Mouse (Mus musculus): ENCODE results near the gene Adad1. TPM values are rescaled to one million over a fixed set of nuclear protein-coding genes. Genes with fewer than 3 reads are reported as not detected.

Adad1 gene
- polyA plus RNA-seq (2014; fragmentation: Nextera tagmentation; extraction: Ambion mirVana), result not detected in 2 replicates

- Histone ChIP-seq H3K9me3 (ENCODE audit: control insufficient read depth, low read length) (peaks cover 4% of the 10 kb centered on the region; the same call in 1 of the 2 replicates), H3K9ac (ENCODE audit: low read length) (no peak within 1 kb of the TSS), H3K4me2 (ENCODE audit: low read depth, low read length, severe bottlenecking) (0 out of 2 replicates have a peak within 1 kb of the TSS, but pooled peaks have one; percentile 18), H3K4me1 (replicated peaks; ENCODE audit: control insufficient read depth, insufficient read depth, low read length) (no peaks in the 10 kb centered on the region), H3K27ac (ENCODE audit: low read depth, low read length) (no peak within 1 kb of the TSS), H3K27me3 (ENCODE audit: control insufficient read depth, insufficient read depth, low read length) (no peaks in the 10 kb centered on the region), H3K4me3 (ENCODE audit: low read depth, low read length) (no peak within 1 kb of the TSS), H3K36me3 (ENCODE audit: control insufficient read depth, insufficient read depth, low read length) (no peaks in the 10 kb centered on the region)
- 54% methylated on average over 35 of the region's 39 CpGs for WGBS
- DNase-seq (ENCODE audit: low spot score) (no peak), ATAC-seq (replicated peaks; ENCODE audit: low FRiP score) (no peak)
Observed at GRCm38 (mm10) chr3:37063406-37063805, at the start of gene Adad1. Gene Adad1 (plus strand): TSS chr3:37063527.

GRCm38 (mm10) chr3:37037979-37038378 lies 25.3 kb upstream of the Adad1 start:
- no peaks in the 10 kb centered on the region for H3K27me3 ChIP-seq (ENCODE audit: control insufficient read depth, insufficient read depth, low read length)
- H3K4me1 ChIP-seq (replicated peaks; ENCODE audit: control insufficient read depth, insufficient read depth, low read length), result no peaks in the 10 kb centered on the region
- no peaks in the 10 kb centered on the region for H3K9me3 ChIP-seq (ENCODE audit: control insufficient read depth, low read length)
- no peak overlapping the region for H3K9ac ChIP-seq (ENCODE audit: low read length)
- no peak overlapping the region for H3K4me2 ChIP-seq (ENCODE audit: low read depth, low read length, severe bottlenecking)
- no peak for DNase-seq (ENCODE audit: low spot score)
- WGBS, result 89% methylated on average over 2 of the region's 2 CpGs
- H3K36me3 ChIP-seq (ENCODE audit: control insufficient read depth, insufficient read depth, low read length), result no peaks in the 10 kb centered on the region; the same call in none of the 2 replicates
- H3K27ac ChIP-seq (ENCODE audit: low read depth, low read length), result no peak overlapping the region
- no peak overlapping the region for H3K4me3 ChIP-seq (ENCODE audit: low read depth, low read length)
- no peak for ATAC-seq (replicated peaks; ENCODE audit: low FRiP score)

DNA sequence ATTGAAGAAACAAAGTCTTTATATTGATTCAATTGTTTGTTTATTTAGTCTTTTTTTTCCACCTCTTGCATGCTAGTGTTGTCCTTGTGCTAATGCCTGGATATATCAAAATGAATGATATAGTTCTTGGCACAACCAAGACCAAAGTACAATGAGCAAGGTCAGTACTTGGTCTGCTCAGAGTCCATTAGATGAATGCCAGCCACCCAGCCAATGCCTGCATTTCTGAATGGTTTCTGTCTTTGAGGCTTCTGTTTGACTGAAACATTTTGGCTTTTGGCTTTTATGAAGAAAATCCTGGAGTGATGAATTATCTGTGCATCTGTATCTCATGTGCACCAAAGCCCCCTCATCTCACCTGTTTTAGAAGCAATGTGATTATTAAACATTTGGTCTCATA lies 23.5 kb upstream of the Adad1 start:
- Histone ChIP-seq H3K9me3 (ENCODE audit: control insufficient read depth, low read length) (no peaks in the 10 kb centered on the region), H3K4me1 (replicated peaks; ENCODE audit: control insufficient read depth, insufficient read depth, low read length) (no peaks in the 10 kb centered on the region), H3K4me3 (ENCODE audit: low read depth, low read length) (no peak overlapping the region), H3K36me3 (ENCODE audit: control insufficient read depth, insufficient read depth, low read length) (no peaks in the 10 kb centered on the region; the same call in none of the 2 replicates), H3K9ac (ENCODE audit: low read length) (no peak overlapping the region), H3K4me2 (ENCODE audit: low read depth, low read length, severe bottlenecking) (no peak overlapping the region), H3K27me3 (ENCODE audit: control insufficient read depth, insufficient read depth, low read length) (no peaks in the 10 kb centered on the region), H3K27ac (ENCODE audit: low read depth, low read length) (no peak overlapping the region)
- no peak for ATAC-seq (replicated peaks; ENCODE audit: low FRiP score)
- DNase-seq (ENCODE audit: low spot score), result no peak

DNA sequence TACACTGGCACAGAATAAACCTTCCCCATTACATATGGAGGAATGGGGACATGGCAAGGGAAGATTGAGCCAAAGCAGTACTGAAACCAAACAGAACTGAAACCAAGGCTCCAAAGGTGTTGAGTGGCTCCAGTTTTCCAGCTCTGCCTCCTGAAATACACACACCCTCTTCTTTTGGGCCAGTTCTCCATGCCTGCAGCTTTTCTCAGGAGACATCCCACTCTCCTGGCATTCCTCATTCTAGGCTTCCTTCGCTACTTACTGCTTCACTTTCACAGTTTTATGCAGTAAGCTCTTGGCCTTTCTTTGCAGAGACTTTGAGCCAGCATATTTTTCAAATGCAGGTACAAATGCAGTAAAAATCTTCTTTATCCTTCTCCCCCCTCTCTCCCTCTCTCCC lies 11.8 kb upstream of the Adad1 start:
- no peak for ATAC-seq (replicated peaks; ENCODE audit: low FRiP score)
- WGBS, result 94% methylated on average over 1 of the region's 1 CpGs
- no peak overlapping the region for H3K4me2 ChIP-seq (ENCODE audit: low read depth, low read length, severe bottlenecking)

GRCm38 (mm10) chr3:37073211-37073610 lies 9.9 kb downstream of the Adad1 start:
- Histone ChIP-seq H3K27me3 (ENCODE audit: control insufficient read depth, insufficient read depth, low read length) (no peaks in the 10 kb centered on the region), H3K9me3 (ENCODE audit: control insufficient read depth, low read length) (no peaks in the 10 kb centered on the region; the same call in 1 of the 2 replicates), H3K27ac (ENCODE audit: low read depth, low read length) (no peak overlapping the region), H3K4me2 (ENCODE audit: low read depth, low read length, severe bottlenecking) (no peak overlapping the region), H3K9ac (ENCODE audit: low read length) (no peak overlapping the region), H3K4me1 (replicated peaks; ENCODE audit: control insufficient read depth, insufficient read depth, low read length) (no peaks in the 10 kb centered on the region), H3K36me3 (ENCODE audit: control insufficient read depth, insufficient read depth, low read length) (no peaks in the 10 kb centered on the region), H3K4me3 (ENCODE audit: low read depth, low read length) (no peak overlapping the region)
- DNase-seq (ENCODE audit: low spot score) (no peak), ATAC-seq (replicated peaks; ENCODE audit: low FRiP score) (no peak)

More for the DNA sequence above, 11.8 kb upstream of the Adad1 start:
- Histone ChIP-seq H3K9ac (ENCODE audit: low read length) (no peak overlapping the region), H3K27ac (ENCODE audit: low read depth, low read length) (no peak overlapping the region), H3K9me3 (ENCODE audit: control insufficient read depth, low read length) (no peaks in the 10 kb centered on the region), H3K36me3 (ENCODE audit: control insufficient read depth, insufficient read depth, low read length) (no peaks in the 10 kb centered on the region), H3K4me3 (ENCODE audit: low read depth, low read length) (no peak overlapping the region), H3K4me1 (replicated peaks; ENCODE audit: control insufficient read depth, insufficient read depth, low read length) (no peaks in the 10 kb centered on the region), H3K27me3 (ENCODE audit: control insufficient read depth, insufficient read depth, low read length) (no peaks in the 10 kb centered on the region)
- DNase-seq (ENCODE audit: low spot score), result no peak

DNA sequence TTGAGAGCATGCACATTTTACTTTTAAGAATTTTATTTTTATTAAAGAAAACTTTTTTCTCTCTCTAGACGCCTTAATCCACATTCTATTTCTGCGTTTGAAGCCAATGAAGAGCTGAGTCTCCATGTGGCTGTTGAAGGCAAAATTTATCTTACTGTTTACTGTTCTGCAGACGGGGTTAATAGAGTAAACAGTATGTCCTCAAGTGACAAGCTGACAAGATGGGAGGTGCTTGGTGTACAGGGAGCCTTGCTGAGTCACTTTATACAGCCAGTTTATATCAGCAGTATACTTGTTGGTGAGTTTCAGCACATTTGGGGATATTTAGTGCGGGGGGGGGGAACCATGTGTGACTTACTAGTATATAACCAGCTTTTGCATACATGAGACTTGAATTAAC lies 21.5 kb downstream of the Adad1 start:
- no peak for DNase-seq (ENCODE audit: low spot score)
- no peak overlapping the region for H3K4me3 ChIP-seq (ENCODE audit: low read depth, low read length)
- H3K27ac ChIP-seq (ENCODE audit: low read depth, low read length), result no peak overlapping the region
- H3K36me3 ChIP-seq (ENCODE audit: control insufficient read depth, insufficient read depth, low read length), result no peaks in the 10 kb centered on the region
- H3K9me3 ChIP-seq (ENCODE audit: control insufficient read depth, low read length), result no peaks in the 10 kb centered on the region
- ATAC-seq (replicated peaks; ENCODE audit: low FRiP score), result no peak
- no peak overlapping the region for H3K4me2 ChIP-seq (ENCODE audit: low read depth, low read length, severe bottlenecking)
- H3K9ac ChIP-seq (ENCODE audit: low read length), result no peak overlapping the region
- WGBS, result 91% methylated on average over 4 of the region's 4 CpGs
- no peaks in the 10 kb centered on the region for H3K27me3 ChIP-seq (ENCODE audit: control insufficient read depth, insufficient read depth, low read length)
- H3K4me1 ChIP-seq (replicated peaks; ENCODE audit: control insufficient read depth, insufficient read depth, low read length), result no peaks in the 10 kb centered on the region

DNA sequence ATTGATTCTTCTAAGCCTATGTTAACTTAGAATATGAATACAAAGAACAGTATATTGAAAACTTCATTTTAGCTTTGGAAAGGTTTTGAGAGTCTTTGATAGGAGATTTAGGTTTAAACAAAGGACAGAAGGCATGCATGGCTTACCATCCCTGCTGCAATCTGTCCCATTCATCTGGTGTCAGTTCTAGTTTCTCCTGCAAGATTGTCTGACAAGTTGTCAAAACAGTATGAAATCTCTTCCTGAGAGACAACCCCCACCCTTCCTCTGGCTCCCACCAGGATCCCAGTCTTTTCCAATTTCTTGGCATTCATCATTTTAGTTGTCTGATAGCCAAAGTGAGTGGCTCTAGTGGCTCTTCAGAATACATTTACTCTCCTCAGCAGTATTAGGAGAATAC lies 27.4 kb downstream of the Adad1 start:
- H3K27me3 ChIP-seq (ENCODE audit: control insufficient read depth, insufficient read depth, low read length), result no peaks in the 10 kb centered on the region
- no peak for ATAC-seq (replicated peaks; ENCODE audit: low FRiP score)
- no peak overlapping the region for H3K4me3 ChIP-seq (ENCODE audit: low read depth, low read length)
- H3K36me3 ChIP-seq (ENCODE audit: control insufficient read depth, insufficient read depth, low read length), result no peaks in the 10 kb centered on the region
- no peak overlapping the region for H3K4me2 ChIP-seq (ENCODE audit: low read depth, low read length, severe bottlenecking)
- H3K4me1 ChIP-seq (replicated peaks; ENCODE audit: control insufficient read depth, insufficient read depth, low read length), result no peaks in the 10 kb centered on the region
- no peak for DNase-seq (ENCODE audit: low spot score)
- H3K27ac ChIP-seq (ENCODE audit: low read depth, low read length), result no peak overlapping the region
- H3K9ac ChIP-seq (ENCODE audit: low read length), result no peak overlapping the region
- no peaks in the 10 kb centered on the region for H3K9me3 ChIP-seq (ENCODE audit: control insufficient read depth, low read length)

- WGBS, result 90% methylated on average over 4 of the region's 4 CpGs
- Histone ChIP-seq H3K4me2 (ENCODE audit: low read depth, low read length, severe bottlenecking) (no peak within 1 kb of the TSS), H3K4me1 (replicated peaks; ENCODE audit: control insufficient read depth, insufficient read depth, low read length) (no peaks in the 10 kb centered on the region), H3K27me3 (ENCODE audit: control insufficient read depth, insufficient read depth, low read length) (no peaks in the 10 kb centered on the region), H3K4me3 (ENCODE audit: low read depth, low read length) (no peak within 1 kb of the TSS), H3K9me3 (ENCODE audit: control insufficient read depth, low read length) (no peaks in the 10 kb centered on the region), H3K9ac (ENCODE audit: low read length) (no peak within 1 kb of the TSS), H3K27ac (ENCODE audit: low read depth, low read length) (no peak within 1 kb of the TSS), H3K36me3 (ENCODE audit: control insufficient read depth, insufficient read depth, low read length) (no peaks in the 10 kb centered on the region)
- DNase-seq (ENCODE audit: low spot score), result no peak
- ATAC-seq (replicated peaks; ENCODE audit: low FRiP score), result no peak
Observed at GRCm38 (mm10) chr3:37125655-37126054, 62.3 kb downstream of the Adad1 start, which contains the start of gene Il2. Gene Il2 (minus strand): TSS chr3:37125959.

GRCm38 (mm10) chr3:37126162-37126561 lies 62.8 kb downstream of the Adad1 start:
- H3K27me3 ChIP-seq (ENCODE audit: control insufficient read depth, insufficient read depth, low read length), result no peaks in the 10 kb centered on the region
- no peaks in the 10 kb centered on the region for H3K36me3 ChIP-seq (ENCODE audit: control insufficient read depth, insufficient read depth, low read length)
- H3K9ac ChIP-seq (ENCODE audit: low read length), result no peak overlapping the region
- no peak overlapping the region for H3K27ac ChIP-seq (ENCODE audit: low read depth, low read length)
- ATAC-seq (replicated peaks; ENCODE audit: low FRiP score) (no peak), DNase-seq (ENCODE audit: low spot score) (no peak)
- WGBS, result 91% methylated on average over 4 of the region's 4 CpGs
- H3K4me2 ChIP-seq (ENCODE audit: low read depth, low read length, severe bottlenecking), result no peak overlapping the region
- H3K9me3 ChIP-seq (ENCODE audit: control insufficient read depth, low read length), result no peaks in the 10 kb centered on the region
- no peak overlapping the region for H3K4me3 ChIP-seq (ENCODE audit: low read depth, low read length)
- H3K4me1 ChIP-seq (replicated peaks; ENCODE audit: control insufficient read depth, insufficient read depth, low read length), result no peaks in the 10 kb centered on the region

Data from forebrain, embryonic 11.5 days (tissue).